Mouse (Mus musculus): ENCODE results near the gene Cysrt1. TPM values are rescaled to one million over a fixed set of nuclear protein-coding genes. Genes with fewer than 3 reads are reported as not detected.

The Cysrt1 gene
- polyA plus RNA-seq, 1 experiment from 2014 or later, result not detected

DNA sequence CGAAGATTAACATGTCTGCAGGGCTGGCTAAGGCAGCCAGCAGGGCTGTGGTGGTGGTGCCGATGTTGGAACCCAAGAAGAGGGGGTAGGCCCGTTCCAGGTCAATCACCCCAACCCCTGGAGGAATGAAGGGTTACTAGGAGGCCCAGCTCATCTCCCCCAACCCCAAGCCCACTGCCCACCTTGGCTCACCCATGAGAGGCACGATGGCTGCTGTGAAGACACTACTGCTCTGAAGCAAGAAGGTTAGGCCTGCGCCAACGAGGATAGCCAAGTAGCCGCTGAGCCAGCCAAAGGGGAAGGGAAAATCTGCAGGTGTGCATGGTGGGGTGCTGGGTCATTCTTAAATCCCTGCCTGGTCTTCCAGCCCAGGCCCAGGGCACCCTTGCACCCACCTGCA lies 11.7 kb downstream of the Cysrt1 start:
- Histone ChIP-seq H3K9ac (replicated peaks) (no peak overlapping the region), H3K4me1 (replicated peaks) (peaks cover 9% of the 10 kb centered on the region), H3K27ac (no peak overlapping the region), H3K4me2 (replicated peaks) (no peak overlapping the region), H3K9me3 (no peaks in the 10 kb centered on the region), H3K36me3 (no peaks in the 10 kb centered on the region), H3K27me3 (peaks cover 6% of the 10 kb centered on the region; the same call in 1 of the 2 replicates), H3K4me3 (replicated peaks) (no peak overlapping the region)
- WGBS, result 90% methylated on average over 7 of the region's 7 CpGs
- ATAC-seq, result no peak

DNA sequence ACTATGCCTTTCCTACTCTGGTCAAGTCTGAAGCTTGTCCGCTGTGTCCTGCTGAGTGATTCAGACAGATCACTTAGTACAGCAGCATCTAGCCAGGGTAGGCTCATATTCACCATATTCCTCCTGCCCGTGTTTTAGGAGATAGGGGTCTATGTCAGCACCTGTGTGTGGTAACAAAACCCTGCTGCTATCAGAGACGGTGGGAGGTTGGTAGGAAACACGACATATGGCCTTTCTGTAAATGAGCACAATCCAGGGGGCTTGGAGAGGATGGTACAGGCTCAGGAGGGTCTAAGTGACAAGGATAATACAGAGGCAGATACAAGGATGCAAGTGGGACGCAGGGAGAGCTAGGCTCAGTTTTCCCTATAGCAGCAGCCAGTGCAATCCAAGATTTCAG lies 12.7 kb downstream of the Cysrt1 start:
- no peak overlapping the region for H3K27ac ChIP-seq
- 86% methylated on average over 5 of the region's 5 CpGs for WGBS
- no peak overlapping the region for H3K4me2 ChIP-seq (replicated peaks)
- H3K27me3 ChIP-seq, result peaks cover 6% of the 10 kb centered on the region; the same call in 1 of the 2 replicates
- no peak overlapping the region for H3K4me3 ChIP-seq (replicated peaks)
- ATAC-seq, result no peak
- H3K9me3 ChIP-seq, result no peaks in the 10 kb centered on the region
- peaks cover 12% of the 10 kb centered on the region for H3K4me1 ChIP-seq (replicated peaks)
- no peaks in the 10 kb centered on the region for H3K36me3 ChIP-seq
- H3K9ac ChIP-seq (replicated peaks), result no peak overlapping the region

GRCm38 (mm10) chr2:25228995-25229530 lies 13.2 kb downstream of the Cysrt1 start:
- Histone ChIP-seq H3K9me3 (no peaks in the 10 kb centered on the region), H3K27me3 (peaks cover 6% of the 10 kb centered on the region; the same call in 1 of the 2 replicates), H3K9ac (replicated peaks) (no peak overlapping the region), H3K4me1 (replicated peaks) (peaks cover 12% of the 10 kb centered on the region), H3K4me3 (replicated peaks) (no peak overlapping the region), H3K4me2 (replicated peaks) (0 out of 2 replicates have a peak overlapping the region, but pooled peaks have one; percentile 33), H3K27ac (no peak overlapping the region), H3K36me3 (no peaks in the 10 kb centered on the region)
- no peak for ATAC-seq
- 74% methylated on average over 6 of the region's 6 CpGs for WGBS

GRCm38 (mm10) chr2:25228431-25228889 lies 13.8 kb downstream of the Cysrt1 start:
- WGBS, result under 1% methylated on average over 7 of the region's 7 CpGs
- H3K27ac ChIP-seq, result peak overlapping the region; percentile 49

GRCm38 (mm10) chr2:25227406-25227805 lies 14.8 kb downstream of the Cysrt1 start:
- H3K4me1 ChIP-seq (replicated peaks), result peaks cover 23% of the 10 kb centered on the region
- WGBS, result 93% methylated on average over 4 of the region's 4 CpGs
- no peak overlapping the region for H3K4me3 ChIP-seq (replicated peaks)
- H3K27me3 ChIP-seq, result no peaks in the 10 kb centered on the region
- H3K36me3 ChIP-seq, result no peaks in the 10 kb centered on the region
- H3K4me2 ChIP-seq (replicated peaks), result no peak overlapping the region
- no peak overlapping the region for H3K9ac ChIP-seq (replicated peaks)
- H3K9me3 ChIP-seq, result no peaks in the 10 kb centered on the region
- no peak overlapping the region for H3K27ac ChIP-seq
- no peak for ATAC-seq

More at GRCm38 (mm10) chr2:25228431-25228889, 13.8 kb downstream of the Cysrt1 start:
- Histone ChIP-seq H3K36me3 (no peaks in the 10 kb centered on the region), H3K4me1 (replicated peaks) (peaks cover 16% of the 10 kb centered on the region), H3K9me3 (no peaks in the 10 kb centered on the region), H3K9ac (replicated peaks) (no peak overlapping the region), H3K27me3 (peaks cover 5% of the 10 kb centered on the region; the same call in 1 of the 2 replicates), H3K4me3 (replicated peaks) (0 out of 2 replicates have a peak overlapping the region, but pooled peaks have one; percentile 2), H3K4me2 (replicated peaks) (peak overlapping the region; percentile 33)
- ATAC-seq, result no peak

DNA sequence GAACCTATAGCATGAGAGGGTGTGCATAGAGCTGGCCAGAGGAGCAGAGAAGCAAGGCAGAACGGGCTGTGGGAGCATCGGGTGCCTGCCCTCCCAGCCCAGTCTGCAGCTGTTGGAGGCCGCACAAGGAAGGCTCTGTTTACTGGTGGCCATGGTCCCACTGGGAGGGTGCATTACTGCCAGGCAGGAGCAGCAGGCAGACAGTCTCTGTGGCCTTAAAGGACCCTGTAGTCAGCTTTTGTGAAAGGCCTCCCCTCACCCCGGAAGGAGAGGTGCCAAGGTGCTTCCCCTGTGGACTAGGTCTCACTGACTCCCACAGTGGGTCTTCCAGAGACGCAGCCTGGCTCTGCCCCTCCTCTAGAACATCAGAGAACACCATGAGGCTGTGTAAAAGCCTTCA lies 15.4 kb downstream of the Cysrt1 start:
- H3K9me3 ChIP-seq, result no peaks in the 10 kb centered on the region
- WGBS, result 78% methylated on average over 5 of the region's 5 CpGs
- ATAC-seq, result no peak

DNA sequence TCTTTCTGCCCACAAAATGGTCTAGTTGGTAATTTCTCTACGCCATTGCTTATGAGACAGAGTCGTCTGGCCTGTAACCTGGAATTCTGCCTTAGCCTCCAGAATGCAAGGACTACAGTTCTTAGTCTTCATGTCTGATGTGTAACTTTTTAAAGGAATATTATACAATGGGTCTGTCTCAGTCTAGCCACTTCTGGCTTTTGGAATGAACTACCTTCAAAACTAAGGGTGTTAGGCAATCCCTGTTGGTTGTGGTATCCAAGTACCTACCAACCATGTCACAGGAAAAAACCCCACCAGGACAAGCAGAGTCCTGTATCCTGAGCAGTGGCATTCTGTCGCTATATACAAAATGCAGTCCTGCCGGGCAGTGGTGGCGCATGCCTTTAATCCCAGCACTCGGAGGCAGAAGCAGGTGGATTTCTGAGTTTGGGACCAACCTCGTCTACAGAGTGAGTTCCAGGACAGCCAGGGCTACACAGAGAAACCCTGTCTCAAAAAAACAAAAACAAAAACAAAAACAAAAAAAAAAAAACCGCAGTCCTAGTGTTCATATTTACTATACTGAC lies 16.4 kb downstream of the Cysrt1 start:
- Histone ChIP-seq H3K4me2 (replicated peaks) (peak overlapping the region; percentile 55), H3K27me3 (no peaks in the 10 kb centered on the region), H3K9me3 (no peaks in the 10 kb centered on the region), H3K4me1 (replicated peaks) (peaks cover 26% of the 10 kb centered on the region), H3K9ac (replicated peaks) (peak overlapping the region; percentile 72; the same call in 1 of the 2 replicates), H3K4me3 (replicated peaks) (peak overlapping the region; percentile 48; the same call in 1 of the 2 replicates), H3K27ac (peak overlapping the region; percentile 96), H3K36me3 (peaks cover 13% of the 10 kb centered on the region)
- ATAC-seq, result no peak
- 73% methylated on average over 8 of the region's 8 CpGs for WGBS

More for the DNA sequence above, 15.4 kb downstream of the Cysrt1 start:
- Histone ChIP-seq H3K27me3 (no peaks in the 10 kb centered on the region), H3K4me2 (replicated peaks) (no peak overlapping the region), H3K4me1 (replicated peaks) (peaks cover 23% of the 10 kb centered on the region), H3K27ac (no peak overlapping the region), H3K36me3 (peaks cover 5% of the 10 kb centered on the region), H3K9ac (replicated peaks) (no peak overlapping the region), H3K4me3 (replicated peaks) (no peak overlapping the region)

DNA sequence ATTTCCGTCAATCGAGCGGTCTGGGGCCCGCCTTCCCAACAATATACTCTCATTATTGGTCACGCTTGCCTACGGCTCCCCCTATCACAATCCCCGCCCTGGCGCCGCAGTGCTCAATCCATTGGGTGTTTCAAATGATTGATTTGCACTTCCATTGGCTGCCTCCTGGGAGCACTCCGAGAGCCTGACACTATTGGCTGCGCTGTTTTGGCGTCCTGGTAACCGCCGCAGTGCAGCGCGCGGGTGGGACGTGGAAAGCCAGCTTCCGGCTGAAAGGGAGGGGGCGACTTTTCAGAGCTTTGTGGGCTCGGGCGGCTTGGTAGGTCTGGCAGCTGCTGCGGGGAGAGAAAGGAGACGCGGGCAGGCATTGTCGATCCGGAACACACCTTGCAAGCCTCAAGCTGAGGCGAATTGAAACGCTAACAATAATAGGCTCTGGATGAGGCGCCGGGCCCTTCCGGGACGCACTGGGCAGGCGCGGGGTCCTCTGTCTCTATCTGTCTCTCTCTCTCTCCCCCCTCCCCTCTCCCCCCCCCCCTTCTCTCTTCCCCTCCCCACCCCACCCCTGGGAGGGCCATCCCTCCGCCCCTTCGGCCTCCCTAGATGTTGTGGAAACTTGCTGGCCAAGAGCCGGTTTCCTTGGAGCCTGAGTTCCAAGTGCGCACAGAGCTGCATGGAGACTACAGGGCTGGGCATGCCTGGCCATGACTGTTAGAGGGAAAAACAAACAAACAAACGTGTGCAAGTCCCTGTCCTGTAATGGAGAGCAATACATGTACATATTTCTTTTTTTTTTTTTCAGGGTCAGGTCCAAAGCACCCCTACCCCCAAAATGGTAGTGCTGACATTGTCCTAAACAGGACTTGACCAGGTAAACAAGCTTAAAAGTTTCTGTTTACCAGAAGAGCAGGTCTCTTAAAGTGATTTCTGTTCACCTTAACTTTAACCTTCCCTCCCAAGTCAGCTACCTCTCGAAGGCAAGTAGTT lies 17.2 kb downstream of the Cysrt1 start:
- Histone ChIP-seq H3K36me3 (peaks cover 13% of the 10 kb centered on the region), H3K27me3 (no peaks in the 10 kb centered on the region), H3K27ac (peak overlapping the region; percentile 96), H3K4me2 (replicated peaks) (peak overlapping the region; percentile 55), H3K4me3 (replicated peaks) (peak overlapping the region; percentile 48), H3K4me1 (replicated peaks) (peaks cover 26% of the 10 kb centered on the region), H3K9ac (replicated peaks) (peak overlapping the region; percentile 72), H3K9me3 (no peaks in the 10 kb centered on the region)
- peak; percentile 98 for ATAC-seq
- 2% methylated on average over 41 of the region's 41 CpGs for WGBS

- Histone ChIP-seq H3K9ac (replicated peaks) (peak within 1 kb of the TSS; percentile 94), H3K4me3 (replicated peaks) (peak within 1 kb of the TSS; percentile 89), H3K36me3 (peaks cover 13% of the 10 kb centered on the region), H3K9me3 (no peaks in the 10 kb centered on the region), H3K4me2 (replicated peaks) (peak within 1 kb of the TSS; percentile 98), H3K27me3 (no peaks in the 10 kb centered on the region), H3K27ac (peak within 1 kb of the TSS; percentile 96), H3K4me1 (replicated peaks) (peaks cover 26% of the 10 kb centered on the region)
- no peak for ATAC-seq
- under 1% methylated on average over 17 of the region's 17 CpGs for WGBS
These were observed 17.8 kb downstream of the Cysrt1 start, which contains the start of gene Tubb4b for GRCm38 (mm10) chr2:25224492-25224765. Tubb4b (minus strand) TSS chr2:25224702.

DNA sequence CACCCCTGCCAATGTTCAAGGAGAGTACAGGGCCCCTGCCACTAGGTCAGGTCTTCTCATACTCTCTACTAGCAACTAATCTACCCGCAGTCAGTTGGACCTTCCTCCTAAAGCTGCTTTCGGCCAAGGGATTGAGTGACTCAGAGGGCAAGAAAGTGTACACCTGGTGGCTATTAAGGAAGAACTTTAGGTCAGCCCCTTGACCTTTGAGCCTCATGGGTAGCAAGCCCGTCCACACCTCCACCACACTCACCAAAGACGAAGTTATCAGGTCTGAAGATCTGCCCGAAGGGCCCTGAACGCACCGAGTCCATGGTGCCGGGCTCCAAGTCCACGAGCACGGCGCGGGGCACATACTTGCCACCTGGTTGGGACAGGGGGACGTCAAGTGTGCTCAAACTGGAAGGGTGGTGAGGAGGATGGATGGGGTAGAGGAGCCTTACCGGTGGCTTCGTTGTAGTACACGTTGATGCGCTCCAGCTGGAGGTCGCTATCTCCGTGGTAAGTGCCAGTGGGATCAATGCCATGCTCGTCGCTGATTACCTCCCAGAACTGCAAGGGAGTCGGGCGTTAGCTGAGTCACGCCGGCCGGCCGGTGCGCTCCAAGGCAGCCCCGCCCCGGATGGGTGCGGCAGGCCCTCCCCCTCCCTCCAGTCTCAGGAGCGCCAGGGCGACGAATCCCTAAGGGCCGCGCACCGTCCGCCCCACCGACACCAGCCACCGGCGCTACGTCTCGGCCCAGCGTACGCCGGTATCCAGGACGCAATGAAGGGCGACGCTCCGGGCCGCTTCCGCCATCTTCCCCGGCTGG lies 18.4 kb downstream of the Cysrt1 start:
- Histone ChIP-seq H3K36me3 (peaks cover 13% of the 10 kb centered on the region), H3K9me3 (no peaks in the 10 kb centered on the region), H3K27me3 (no peaks in the 10 kb centered on the region), H3K4me2 (replicated peaks) (peak overlapping the region; percentile 98), H3K4me1 (replicated peaks) (peaks cover 24% of the 10 kb centered on the region), H3K9ac (replicated peaks) (peak overlapping the region; percentile 94), H3K27ac (peak overlapping the region; percentile 90), H3K4me3 (replicated peaks) (peak overlapping the region; percentile 89)
- WGBS, result 3% methylated on average over 47 of the region's 53 CpGs
- ATAC-seq, result no peak; the same call in 1 of the 2 replicates

DNA sequence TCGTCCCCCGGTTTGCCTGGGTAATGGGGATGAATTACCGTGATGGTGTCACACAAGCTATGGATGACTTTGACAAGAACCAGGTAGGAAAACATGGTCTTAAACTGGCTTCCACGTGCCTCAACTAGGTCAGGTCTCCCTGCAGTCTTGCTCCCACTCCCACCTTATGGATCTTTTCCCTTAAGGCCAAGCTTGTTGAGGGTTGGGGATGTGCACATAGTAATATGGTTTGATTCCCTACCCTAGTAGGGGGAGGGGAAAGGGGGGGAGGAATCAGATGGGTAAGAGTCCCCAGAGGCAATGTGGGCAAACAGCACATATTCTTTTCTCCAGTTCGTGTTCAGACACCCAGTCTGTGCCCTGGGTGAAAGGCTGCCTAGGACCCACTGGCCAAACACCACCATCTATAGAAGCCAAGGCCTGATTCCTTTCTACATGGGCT lies 20.9 kb downstream of the Cysrt1 start:
- Histone ChIP-seq H3K9ac (replicated peaks) (no peak overlapping the region), H3K4me3 (replicated peaks) (no peak overlapping the region), H3K4me1 (replicated peaks) (peaks cover 19% of the 10 kb centered on the region), H3K4me2 (replicated peaks) (no peak overlapping the region), H3K27me3 (no peaks in the 10 kb centered on the region), H3K9me3 (no peaks in the 10 kb centered on the region), H3K36me3 (peaks cover 13% of the 10 kb centered on the region), H3K27ac (no peak overlapping the region)
- ATAC-seq, result no peak
- 72% methylated on average over 5 of the region's 5 CpGs for WGBS
